Mouse (Mus musculus) lung, postnatal 0 days (tissue): ENCODE measurements around the gene Klb.

Experiments used
- CTCF ChIP-seq: IDR thresholded peaks from 2 replicates; pipeline ENCODE4 v1.5.1; 2016; ENCODE audit warnings: antibody characterized with exemption, mild to moderate bottlenecking
- EP300 ChIP-seq: IDR thresholded peaks from 2 replicates; pipeline ENCODE4 v1.6.1; 2016; ENCODE audit warnings: antibody characterized with exemption, mild to moderate bottlenecking, control low read depth

GRCm38 (mm10) chr5:65348168-65348567 lies at the start of gene Klb:
- TF ChIP-seq CTCF: no peak
- no peak for TF ChIP-seq EP300
